Mouse (Mus musculus) bone marrow, adult 2 months (tissue): Measurements from ENCODE around the gene Cyp4f17.

Experiments used
- CTCF ChIP-seq: fragments of 200-500 bp; IDR thresholded peaks from 2 replicates; pipeline ENCODE4 v1.5.1; 2011; ENCODE audit warnings: low read length, control low read depth; ENCODE audit not compliant: control insufficient read depth, insufficient read depth
- POLR2A ChIP-seq: fragments of 200-500 bp; IDR thresholded peaks from 2 replicates; pipeline ENCODE4 v1.6.1; 2011; ENCODE audit warnings: low read depth, mild to moderate bottlenecking, control low read depth, low read length, borderline replicate concordance; ENCODE audit not compliant: control insufficient read depth

DNA sequence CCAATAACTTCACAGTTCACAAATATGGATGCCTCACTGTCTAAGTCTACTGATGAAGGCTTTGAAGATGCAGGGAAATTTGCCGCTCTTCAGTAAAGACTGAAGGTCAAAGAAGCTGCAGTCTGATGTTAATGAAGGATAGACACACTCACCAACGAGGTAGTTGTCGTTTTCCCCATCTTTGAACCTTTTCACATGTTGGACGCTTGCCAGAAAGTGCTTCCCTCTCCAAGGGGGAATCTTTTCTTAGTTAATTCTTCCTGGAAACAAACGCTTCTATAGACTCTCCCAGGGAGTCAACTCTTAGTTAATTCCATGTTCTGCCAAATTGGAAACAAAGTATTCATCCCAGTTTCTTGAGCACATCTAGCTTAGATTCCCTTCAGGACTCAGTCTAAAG lies 10.3 kb downstream of the Cyp4f17 start:
- TF ChIP-seq CTCF (no peak), POLR2A (no peak)
